Mouse (Mus musculus) thymus, postnatal 10 days (tissue): ENCODE results near the gene Zdhhc23.

Experiments
- DNase-seq, 2 experiments: peaks; one replicate each; pipeline ENCODE4 v3.0.0; 2021; ENCODE audit warnings: low spot score in 2 of 2

Gene Zdhhc23

GRCm38 (mm10) chr16:43970426-43970825 lies 9.2 kb downstream of the Zdhhc23 start:
- DNase-seq: peak; percentile 47 to 48

DNA sequence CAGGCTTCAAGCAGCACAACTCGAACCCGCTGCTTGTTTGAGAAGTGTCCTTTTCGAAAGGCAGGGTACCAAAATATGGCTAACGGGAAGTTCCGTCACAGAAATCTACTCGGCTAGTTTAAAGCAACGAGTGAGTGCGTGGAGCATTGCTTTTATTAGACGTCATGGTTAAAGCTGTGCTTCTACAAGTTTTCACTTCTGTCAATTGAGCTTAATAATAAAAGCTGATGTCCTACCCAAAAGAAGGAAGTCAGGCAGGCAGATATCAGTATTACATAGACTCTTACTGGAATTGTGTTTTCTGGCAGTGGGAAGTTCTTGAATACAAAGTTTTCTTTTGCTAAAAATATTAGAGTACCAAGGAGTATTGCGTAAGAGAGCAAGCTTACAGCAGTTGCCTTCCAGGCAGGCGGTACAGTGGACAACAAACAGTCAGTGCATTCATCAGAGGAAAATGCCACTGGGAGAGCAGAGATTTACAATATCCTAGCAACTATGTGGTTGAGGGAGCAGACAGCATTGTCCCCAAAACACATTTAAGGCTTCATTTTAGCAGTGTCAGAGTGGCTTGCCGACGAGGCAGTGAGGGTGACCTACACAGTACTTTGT lies 13.7 kb downstream of the Zdhhc23 start:
- no peak for DNase-seq

- DNase-seq: no peak
Observed at GRCm38 (mm10) chr16:43963780-43964179, 15.8 kb downstream of the Zdhhc23 start.

- DNase-seq: no peak
Observed at GRCm38 (mm10) chr16:43963291-43963690, 16.3 kb downstream of the Zdhhc23 start.

- no peak for DNase-seq
Observed at GRCm38 (mm10) chr16:43958038-43958437, 21.6 kb downstream of the Zdhhc23 start.

DNA sequence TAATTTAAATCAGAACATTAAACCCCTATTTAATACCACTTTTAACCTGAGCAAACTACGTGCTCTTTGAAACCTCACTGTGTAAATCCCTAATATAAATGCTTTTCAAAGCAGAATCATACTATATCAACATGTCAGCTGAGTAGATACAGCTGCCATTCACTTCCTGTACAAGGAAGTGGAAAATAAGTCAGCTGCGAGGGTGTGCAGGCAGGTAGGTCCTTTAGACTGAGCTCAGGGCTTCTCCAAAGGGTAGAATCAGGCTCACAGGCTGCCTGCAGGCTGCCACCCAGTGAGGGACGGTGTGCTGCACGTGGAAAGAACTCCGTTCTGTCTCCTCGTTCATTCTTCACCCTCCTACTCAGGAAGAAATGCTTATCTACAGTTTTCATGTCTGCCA lies 24.7 kb downstream of the Zdhhc23 start:
- DNase-seq: peak in 1 of 2 experiments; percentile 27

GRCm38 (mm10) chr16:43951591-43951990 lies 28.0 kb downstream of the Zdhhc23 start:
- DNase-seq: no peak

DNA sequence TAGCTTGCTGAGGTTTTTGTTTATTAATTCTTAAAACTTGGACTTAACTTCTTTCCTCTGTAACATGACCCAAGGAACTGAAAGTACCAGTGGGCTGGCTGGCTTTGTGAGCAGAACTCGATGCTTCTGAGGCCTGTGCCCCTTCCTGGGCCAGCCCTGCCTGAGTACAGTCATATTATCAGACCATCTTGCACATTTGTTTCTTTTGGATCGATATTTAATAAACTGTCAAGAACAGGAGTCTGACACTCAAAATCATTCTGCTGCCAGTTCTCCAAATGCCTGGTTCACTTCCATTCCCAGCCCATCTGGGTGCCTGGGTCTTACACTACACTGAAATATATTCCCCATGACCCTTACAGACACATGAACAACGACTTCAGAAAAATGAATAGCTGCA lies 33.7 kb downstream of the Zdhhc23 start:
- DNase-seq: no peak

GRCm38 (mm10) chr16:43945351-43945750 lies 34.2 kb downstream of the Zdhhc23 start:
- DNase-seq: no peak

- DNase-seq: no peak
Observed at GRCm38 (mm10) chr16:43940846-43941245, 38.7 kb downstream of the Zdhhc23 start.

DNA sequence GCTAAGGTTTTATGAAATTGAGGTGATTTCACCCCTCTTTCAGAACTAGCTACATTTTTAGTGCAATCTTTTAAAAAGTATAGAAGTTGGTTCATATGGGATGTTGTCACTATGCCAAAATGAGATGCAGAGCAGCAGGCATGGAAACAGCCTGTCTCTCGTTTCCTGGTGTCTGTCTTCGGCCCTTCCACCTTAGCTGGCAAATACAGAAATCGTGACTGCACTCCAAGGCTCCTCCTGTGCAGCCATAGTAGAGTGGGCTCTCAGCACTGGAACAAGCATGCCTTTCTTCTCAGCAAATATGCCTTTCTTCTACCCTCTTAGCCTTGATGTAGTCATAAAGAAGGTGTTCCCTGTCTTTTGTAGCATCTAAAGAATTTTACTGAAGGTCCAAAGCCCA lies 43.7 kb downstream of the Zdhhc23 start:
- no peak for DNase-seq

DNA sequence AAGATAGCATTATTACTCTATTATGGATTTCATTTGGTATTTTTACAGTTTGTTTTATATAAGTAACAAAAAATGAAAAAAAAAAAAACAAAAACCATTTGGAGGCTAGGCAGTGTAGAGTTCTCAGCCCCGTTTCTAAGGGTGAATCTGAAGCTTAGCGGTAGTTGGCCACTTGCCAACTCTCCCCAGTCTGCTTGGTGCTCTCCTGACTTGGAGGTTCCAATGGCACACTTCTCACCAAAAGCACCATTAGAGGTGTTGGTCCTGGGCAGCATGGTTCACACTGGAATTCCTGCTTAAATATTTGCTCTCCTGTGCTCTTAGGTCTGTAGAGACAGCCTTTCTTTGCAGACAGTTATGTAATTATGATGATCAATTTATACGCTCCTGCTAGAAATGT lies 44.2 kb downstream of the Zdhhc23 start:
- no peak for DNase-seq

GRCm38 (mm10) chr16:43934856-43935255 lies 44.7 kb downstream of the Zdhhc23 start:
- DNase-seq: no peak

- DNase-seq: no peak
Observed at GRCm38 (mm10) chr16:43933041-43933440, 46.5 kb downstream of the Zdhhc23 start.

DNA sequence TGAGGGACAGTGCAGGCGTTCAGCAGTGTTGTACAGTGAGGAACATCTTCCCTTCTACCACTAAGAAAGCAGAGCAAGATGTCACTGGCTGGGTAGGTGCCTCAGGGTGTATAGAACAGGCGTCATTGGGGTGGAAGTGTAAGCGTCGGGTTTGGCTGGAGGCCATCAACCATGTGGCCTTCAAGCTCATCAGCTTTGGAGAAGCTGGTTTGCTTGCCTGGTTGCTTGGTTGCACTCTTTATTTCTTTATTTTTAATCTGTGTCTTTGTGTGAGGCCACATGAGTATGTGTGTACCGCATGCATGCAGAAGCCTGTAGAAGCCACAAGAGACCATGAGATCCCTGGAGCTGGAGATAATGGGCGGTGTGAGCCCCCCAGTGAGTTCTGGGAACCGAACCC lies 47.3 kb downstream of the Zdhhc23 start:
- DNase-seq: no peak

- no peak for DNase-seq
Observed at GRCm38 (mm10) chr16:43931502-43931901, 48.1 kb downstream of the Zdhhc23 start.

DNA sequence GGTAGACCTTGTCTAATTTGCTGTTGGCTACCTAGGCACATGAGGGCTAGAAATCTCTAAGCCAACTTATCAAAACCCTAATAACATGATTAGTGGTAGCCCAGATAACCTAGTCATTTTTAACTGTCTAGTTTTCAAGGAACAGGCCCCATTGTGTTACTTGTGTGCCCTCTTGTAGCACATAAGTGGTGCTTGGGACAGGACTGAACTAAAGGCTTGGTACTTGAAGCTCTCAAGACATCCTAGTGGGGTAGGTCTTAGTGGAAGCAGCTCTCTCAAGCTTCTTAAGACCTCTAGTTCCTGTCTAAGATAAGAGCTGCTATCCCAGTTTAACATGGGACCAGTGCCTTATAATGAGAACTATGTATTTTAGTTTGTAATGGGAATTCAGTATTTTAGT lies 49.0 kb downstream of the Zdhhc23 start:
- DNase-seq: no peak

- DNase-seq: no peak
Observed at GRCm38 (mm10) chr16:43926341-43926859, 53.2 kb downstream of the Zdhhc23 start, which contains the start of gene Qtrt2. Qtrt2 (minus strand) TSS chr16:43926809.

GRCm38 (mm10) chr16:43925846-43926245 lies 53.7 kb downstream of the Zdhhc23 start:
- DNase-seq: no peak

- no peak for DNase-seq
Observed at GRCm38 (mm10) chr16:43925001-43925558, 54.5 kb downstream of the Zdhhc23 start.

DNA sequence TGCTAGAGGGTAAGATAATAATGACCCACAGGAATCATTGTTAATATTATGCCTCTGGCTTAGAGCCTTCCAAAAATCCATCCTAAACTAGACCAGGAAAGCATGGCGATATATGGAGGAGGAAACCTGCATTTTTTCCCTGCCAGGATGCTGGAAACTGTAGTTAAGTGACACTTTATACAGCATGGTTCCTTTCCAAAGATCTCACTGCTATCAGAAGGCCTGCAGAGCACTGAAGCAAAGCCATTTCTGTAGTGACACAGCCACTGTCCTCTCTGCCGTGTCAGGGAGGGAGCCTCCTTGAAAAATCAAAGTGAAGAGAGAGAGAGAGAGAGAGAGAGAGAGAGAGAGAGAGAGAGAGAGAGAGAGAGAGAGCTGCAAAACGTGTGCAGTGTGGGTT lies 57.0 kb downstream of the Zdhhc23 start:
- no peak for DNase-seq

DNA sequence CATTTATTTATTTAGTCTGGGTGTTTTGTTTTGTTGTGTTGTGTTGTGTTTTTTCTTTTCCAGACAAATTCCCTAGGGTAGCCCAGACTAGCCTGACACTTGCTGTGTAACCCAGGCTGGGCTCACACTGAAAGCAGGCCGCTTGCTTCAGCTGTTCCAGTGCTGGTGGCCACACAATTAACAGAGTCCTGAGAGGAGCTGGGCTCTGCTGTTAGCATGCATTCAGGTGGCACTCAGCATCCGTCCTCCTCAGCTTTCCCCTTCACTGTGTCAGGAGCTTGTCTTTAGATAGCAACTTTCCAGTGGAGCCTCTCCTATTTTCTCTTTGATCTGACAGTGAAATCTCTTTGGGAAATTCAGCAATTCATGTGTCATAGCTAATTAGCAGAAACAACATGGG lies 57.6 kb downstream of the Zdhhc23 start:
- no peak for DNase-seq

- no peak for DNase-seq
Observed at GRCm38 (mm10) chr16:43918867-43919266, 60.7 kb downstream of the Zdhhc23 start.
